Mouse (Mus musculus): ENCODE results near the gene Prkcz. TPM values are rescaled to one million over a fixed set of nuclear protein-coding genes. Genes with fewer than 3 reads are reported as not detected.
A peak's percentile ranks its signal among the peaks of the same experiment; 100 is the strongest.

Prkcz gene
- polyA plus RNA-seq, 1 experiment from 2014 or later: 45.4 TPM

DNA sequence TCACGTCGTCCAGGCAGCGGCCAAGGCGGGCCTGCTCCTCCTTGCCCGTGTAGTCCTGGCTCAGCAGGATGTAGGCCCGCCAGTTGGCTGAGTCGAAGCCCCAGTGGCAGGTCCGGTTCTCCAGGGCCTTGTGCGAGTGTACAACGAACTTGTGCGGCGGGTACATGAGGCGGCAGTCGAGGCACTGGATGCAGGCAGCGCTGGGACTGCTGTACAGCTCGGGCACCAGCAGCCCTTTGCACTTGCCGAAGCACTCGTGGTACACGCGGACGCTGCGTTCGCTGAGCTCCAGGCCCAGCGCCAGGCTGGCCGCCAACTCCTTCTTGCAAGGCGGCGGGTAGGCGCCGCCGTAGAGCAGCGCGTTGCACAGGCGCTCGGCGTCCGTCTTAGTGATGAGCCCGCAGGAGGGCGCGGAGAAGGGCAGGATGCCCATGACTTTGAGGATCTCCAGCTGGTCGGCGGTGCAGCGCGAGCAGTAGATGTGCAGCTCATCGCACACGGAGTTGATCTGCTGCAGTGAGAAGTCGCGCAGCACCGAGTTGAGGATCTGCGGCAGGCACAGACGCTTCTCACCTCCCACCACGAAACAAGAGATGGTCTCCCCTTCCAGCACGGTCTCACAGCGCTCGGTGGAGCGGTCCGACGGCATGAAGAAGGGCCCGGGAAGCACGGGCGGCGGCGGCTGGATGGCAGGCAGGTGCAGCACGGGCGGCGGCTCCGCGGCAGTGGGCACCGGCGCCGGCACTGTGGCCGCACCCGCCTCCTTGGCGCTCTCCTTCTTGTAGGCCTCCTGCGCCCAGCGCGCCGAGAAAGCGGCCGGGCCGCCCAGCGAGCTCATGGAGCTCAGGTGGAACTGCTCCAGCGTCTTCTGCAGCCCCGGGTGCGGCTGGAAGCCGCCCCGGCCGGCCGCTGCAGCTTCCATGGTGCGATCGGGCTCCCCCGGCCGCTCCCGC lies 139.3 kb downstream of the Prkcz start:
- Histone ChIP-seq H3K4me2 (ENCODE audit: low read length) (peak overlapping the region; percentile 99), H3K27me3 (replicated peaks; ENCODE audit: control insufficient read depth, insufficient read depth, low read length) (no peaks in the 10 kb centered on the region), H3K36me3 (ENCODE audit: control insufficient read depth, insufficient read depth, low read length) (no peaks in the 10 kb centered on the region), H3K9ac (ENCODE audit: low read length) (peak overlapping the region; percentile 93), H3K9me3 (replicated peaks; ENCODE audit: control insufficient read depth, low read length) (no peaks in the 10 kb centered on the region), H3K4me3 (ENCODE audit: low read depth, low read length) (peak overlapping the region; percentile 80), H3K27ac (ENCODE audit: low read depth, low read length) (peak overlapping the region; percentile 94), H3K4me1 (ENCODE audit: control insufficient read depth, insufficient read depth, low read length) (peaks cover 40% of the 10 kb centered on the region)
- DNase-seq (ENCODE audit: low spot score) (peak; percentile 82), ATAC-seq (no peak)
- under 1% methylated on average over 74 of the region's 93 CpGs for WGBS

- WGBS: 0% methylated on average over 7 of the region's 7 CpGs
- Histone ChIP-seq H3K4me3 (ENCODE audit: low read depth, low read length) (peak overlapping the region; percentile 80), H3K9me3 (replicated peaks; ENCODE audit: control insufficient read depth, low read length) (no peaks in the 10 kb centered on the region), H3K27me3 (replicated peaks; ENCODE audit: control insufficient read depth, insufficient read depth, low read length) (no peaks in the 10 kb centered on the region), H3K4me2 (ENCODE audit: low read length) (peak overlapping the region; percentile 99), H3K27ac (ENCODE audit: low read depth, low read length) (peak overlapping the region; percentile 94; the same call in 1 of the 2 replicates), H3K9ac (ENCODE audit: low read length) (peak overlapping the region; percentile 93), H3K4me1 (ENCODE audit: control insufficient read depth, insufficient read depth, low read length) (peaks cover 47% of the 10 kb centered on the region), H3K36me3 (ENCODE audit: control insufficient read depth, insufficient read depth, low read length) (no peaks in the 10 kb centered on the region)
- ATAC-seq (no peak), DNase-seq (ENCODE audit: low spot score) (no peak)
Observed at GRCm38 (mm10) chr4:155221106-155221505, 140.1 kb downstream of the Prkcz start.

- Histone ChIP-seq H3K4me2 (ENCODE audit: low read length) (peak overlapping the region; percentile 99), H3K36me3 (ENCODE audit: control insufficient read depth, insufficient read depth, low read length) (no peaks in the 10 kb centered on the region), H3K4me3 (ENCODE audit: low read depth, low read length) (peak overlapping the region; percentile 80), H3K27me3 (replicated peaks; ENCODE audit: control insufficient read depth, insufficient read depth, low read length) (no peaks in the 10 kb centered on the region), H3K9ac (ENCODE audit: low read length) (peak overlapping the region; percentile 93), H3K9me3 (replicated peaks; ENCODE audit: control insufficient read depth, low read length) (no peaks in the 10 kb centered on the region), H3K4me1 (ENCODE audit: control insufficient read depth, insufficient read depth, low read length) (peaks cover 54% of the 10 kb centered on the region), H3K27ac (ENCODE audit: low read depth, low read length) (peak overlapping the region; percentile 94; the same call in 1 of the 2 replicates)
- DNase-seq (ENCODE audit: low spot score) (peak; percentile 88), ATAC-seq (no peak)
- 3% methylated on average over 14 of the region's 14 CpGs for WGBS
Observed at GRCm38 (mm10) chr4:155220213-155221100, 140.7 kb downstream of the Prkcz start.

DNA sequence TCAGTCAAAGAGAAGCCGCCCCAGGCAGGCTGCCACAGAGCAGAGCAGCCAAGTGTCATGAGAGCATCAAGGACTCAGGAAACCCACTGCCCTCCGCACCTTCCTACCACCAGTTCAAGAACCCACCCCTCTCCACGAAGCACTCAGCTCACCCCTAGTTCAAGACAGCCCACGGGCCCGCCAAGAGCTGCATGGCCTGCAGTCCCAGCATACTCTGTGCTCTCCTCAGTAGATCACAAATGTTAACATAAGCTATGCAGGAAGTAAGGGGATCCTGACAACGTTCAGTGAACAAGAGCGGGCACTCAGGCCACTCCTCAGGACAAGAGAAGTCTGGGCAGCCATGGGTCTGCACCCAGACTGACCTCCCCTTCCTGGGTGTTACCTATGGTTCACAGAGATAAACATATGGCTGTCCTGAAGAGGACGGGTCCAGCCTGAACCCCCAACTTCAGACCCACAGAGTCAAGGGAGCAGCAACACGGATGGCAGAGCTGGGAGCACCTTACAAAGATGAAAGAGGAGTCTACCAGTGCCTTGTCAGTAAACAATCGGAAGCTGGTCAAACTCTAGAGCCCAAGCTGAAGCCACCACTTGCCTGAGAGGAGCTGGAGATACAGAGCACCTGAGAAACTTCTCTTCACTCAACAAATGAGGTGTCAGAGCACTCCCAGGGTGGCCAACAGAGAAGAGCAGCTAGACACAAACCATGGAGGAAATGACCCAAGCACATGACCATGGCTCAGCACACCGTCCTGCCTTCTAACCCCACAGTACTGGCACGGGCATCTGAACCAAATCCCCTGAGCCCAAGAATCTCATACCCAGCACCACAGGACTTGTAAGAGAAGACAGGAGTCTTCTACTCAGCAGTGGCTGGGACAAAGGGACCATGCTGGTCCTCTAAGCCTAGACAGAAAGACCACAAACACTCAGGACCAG lies 141.6 kb downstream of the Prkcz start:
- Histone ChIP-seq H3K9ac (ENCODE audit: low read length) (peak overlapping the region; percentile 93), H3K27ac (ENCODE audit: low read depth, low read length) (no peak overlapping the region; the same call in 1 of the 2 replicates), H3K4me1 (ENCODE audit: control insufficient read depth, insufficient read depth, low read length) (peaks cover 63% of the 10 kb centered on the region), H3K9me3 (replicated peaks; ENCODE audit: control insufficient read depth, low read length) (no peaks in the 10 kb centered on the region), H3K36me3 (ENCODE audit: control insufficient read depth, insufficient read depth, low read length) (no peaks in the 10 kb centered on the region), H3K4me2 (ENCODE audit: low read length) (peak overlapping the region; percentile 99), H3K4me3 (ENCODE audit: low read depth, low read length) (peak overlapping the region; percentile 80), H3K27me3 (replicated peaks; ENCODE audit: control insufficient read depth, insufficient read depth, low read length) (no peaks in the 10 kb centered on the region)
- DNase-seq (ENCODE audit: low spot score) (no peak), ATAC-seq (no peak)
- 68% methylated on average over 12 of the region's 12 CpGs for WGBS

DNA sequence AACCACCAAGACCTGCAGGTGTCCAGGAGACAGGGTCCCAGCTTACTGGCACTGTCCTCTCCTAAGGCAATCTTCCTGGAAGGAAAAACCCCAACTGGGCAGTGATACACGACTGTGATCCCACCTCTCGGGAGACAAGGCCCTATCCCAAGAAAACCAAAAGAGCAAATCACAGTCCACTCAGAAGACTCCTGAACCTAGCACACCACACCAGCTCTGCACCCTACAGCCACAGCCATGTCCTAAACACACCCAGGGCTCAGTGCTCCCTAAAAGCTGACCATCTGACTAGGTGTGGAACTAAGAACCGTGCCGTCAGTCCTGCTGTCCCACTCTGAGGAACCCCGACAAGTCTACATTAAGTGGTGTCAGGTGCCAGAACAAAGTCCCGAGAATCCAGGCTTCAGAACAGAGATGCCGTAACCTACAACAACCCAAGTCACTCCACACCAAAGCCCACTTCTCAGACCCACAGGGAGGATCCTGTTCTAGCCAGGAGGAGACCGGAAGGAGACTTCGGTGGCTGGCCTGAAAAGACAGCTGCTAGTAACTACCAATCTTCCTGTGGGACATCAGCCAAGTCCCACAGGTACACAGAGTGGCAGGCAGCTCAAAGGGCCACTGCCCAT lies 142.9 kb downstream of the Prkcz start:
- H3K4me3 ChIP-seq (ENCODE audit: low read depth, low read length): no peak overlapping the region
- H3K9ac ChIP-seq (ENCODE audit: low read length): no peak overlapping the region
- 85% methylated on average over 9 of the region's 9 CpGs for WGBS
- DNase-seq (ENCODE audit: low spot score) (no peak), ATAC-seq (no peak)
- H3K27me3 ChIP-seq (replicated peaks; ENCODE audit: control insufficient read depth, insufficient read depth, low read length): no peaks in the 10 kb centered on the region
- peaks cover 71% of the 10 kb centered on the region for H3K4me1 ChIP-seq (ENCODE audit: control insufficient read depth, insufficient read depth, low read length)
- peak overlapping the region; percentile 99 for H3K4me2 ChIP-seq (ENCODE audit: low read length)
- H3K36me3 ChIP-seq (ENCODE audit: control insufficient read depth, insufficient read depth, low read length): no peaks in the 10 kb centered on the region
- H3K9me3 ChIP-seq (replicated peaks; ENCODE audit: control insufficient read depth, low read length): no peaks in the 10 kb centered on the region
- no peak overlapping the region for H3K27ac ChIP-seq (ENCODE audit: low read depth, low read length)

GRCm38 (mm10) chr4:155217241-155218103 lies 143.7 kb downstream of the Prkcz start:
- Histone ChIP-seq H3K36me3 (ENCODE audit: control insufficient read depth, insufficient read depth, low read length) (no peaks in the 10 kb centered on the region), H3K4me2 (ENCODE audit: low read length) (no peak overlapping the region; the same call in 1 of the 2 replicates), H3K27me3 (replicated peaks; ENCODE audit: control insufficient read depth, insufficient read depth, low read length) (no peaks in the 10 kb centered on the region), H3K4me1 (ENCODE audit: control insufficient read depth, insufficient read depth, low read length) (peaks cover 77% of the 10 kb centered on the region), H3K27ac (ENCODE audit: low read depth, low read length) (no peak overlapping the region), H3K9ac (ENCODE audit: low read length) (no peak overlapping the region), H3K9me3 (replicated peaks; ENCODE audit: control insufficient read depth, low read length) (no peaks in the 10 kb centered on the region), H3K4me3 (ENCODE audit: low read depth, low read length) (no peak overlapping the region)
- ATAC-seq: no peak
- WGBS: 81% methylated on average over 12 of the region's 12 CpGs
- DNase-seq (ENCODE audit: low spot score): no peak

DNA sequence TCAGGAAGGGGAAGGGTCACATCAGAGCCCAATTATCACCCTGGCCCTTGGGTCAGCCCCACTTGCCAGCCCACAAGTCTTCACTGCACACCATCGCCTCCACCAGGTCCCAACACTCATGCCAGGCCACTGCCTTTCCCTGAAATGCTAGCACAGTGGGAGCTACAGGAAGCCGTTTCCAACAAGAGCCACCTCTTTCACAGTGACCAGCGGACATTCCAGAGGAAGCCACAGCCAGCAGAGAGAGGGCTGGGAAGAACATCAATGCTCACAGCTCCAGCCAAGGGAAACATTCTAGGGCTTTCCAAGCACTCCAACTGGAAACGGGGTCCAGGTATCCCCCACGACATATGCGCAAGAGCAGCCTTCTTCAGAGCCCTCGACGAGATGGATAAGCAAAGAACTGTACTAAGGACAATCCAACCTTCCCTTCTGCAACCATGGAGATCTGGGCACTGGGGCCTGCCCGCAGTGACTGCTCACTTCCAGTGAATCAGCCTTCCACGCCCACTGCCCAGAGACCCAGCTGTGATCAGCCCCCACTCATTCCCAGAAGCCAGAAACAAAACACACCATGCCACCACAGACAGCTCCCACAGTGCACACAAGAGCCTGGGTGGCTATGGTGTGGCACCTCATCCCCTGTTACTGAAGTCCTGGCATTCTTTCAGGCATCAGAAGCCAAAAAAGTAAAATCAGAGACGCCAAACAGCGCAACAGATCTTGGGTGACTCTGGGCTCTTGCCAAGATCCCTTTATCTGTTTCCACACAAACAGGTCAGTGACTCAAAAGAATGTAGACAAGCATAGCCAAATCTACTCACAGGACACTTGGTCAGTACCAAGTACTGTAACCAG lies 145.2 kb downstream of the Prkcz start:
- Histone ChIP-seq H3K9ac (ENCODE audit: low read length) (peak overlapping the region; percentile 5; the same call in 1 of the 2 replicates), H3K4me2 (ENCODE audit: low read length) (peak overlapping the region; percentile 12; the same call in 1 of the 2 replicates), H3K36me3 (ENCODE audit: control insufficient read depth, insufficient read depth, low read length) (no peaks in the 10 kb centered on the region), H3K27me3 (replicated peaks; ENCODE audit: control insufficient read depth, insufficient read depth, low read length) (no peaks in the 10 kb centered on the region), H3K27ac (ENCODE audit: low read depth, low read length) (no peak overlapping the region), H3K4me1 (ENCODE audit: control insufficient read depth, insufficient read depth, low read length) (peaks cover 80% of the 10 kb centered on the region), H3K9me3 (replicated peaks; ENCODE audit: control insufficient read depth, low read length) (no peaks in the 10 kb centered on the region), H3K4me3 (ENCODE audit: low read depth, low read length) (no peak overlapping the region)
- ATAC-seq (no peak), DNase-seq (ENCODE audit: low spot score) (no peak)
- 55% methylated on average over 12 of the region's 12 CpGs for WGBS

Data from forebrain, embryonic 14.5 days (tissue).